Mouse (Mus musculus) spleen, embryonic (tissue): ENCODE results near the gene Slc2a13.

Experiments
- CTCF ChIA-PET: fragments of 350-600 bp; sonication (Branson Sonifier 250); formaldehyde crosslinking; loops from one replicate; lab custom pipeline; 2022; lab: Charles Lee

The Slc2a13 gene

GRCm38 (mm10) chr15:91377105-91377504, 196.0 kb downstream of the Slc2a13 start:
- CTCF ChIA-PET: no interaction called here

DNA sequence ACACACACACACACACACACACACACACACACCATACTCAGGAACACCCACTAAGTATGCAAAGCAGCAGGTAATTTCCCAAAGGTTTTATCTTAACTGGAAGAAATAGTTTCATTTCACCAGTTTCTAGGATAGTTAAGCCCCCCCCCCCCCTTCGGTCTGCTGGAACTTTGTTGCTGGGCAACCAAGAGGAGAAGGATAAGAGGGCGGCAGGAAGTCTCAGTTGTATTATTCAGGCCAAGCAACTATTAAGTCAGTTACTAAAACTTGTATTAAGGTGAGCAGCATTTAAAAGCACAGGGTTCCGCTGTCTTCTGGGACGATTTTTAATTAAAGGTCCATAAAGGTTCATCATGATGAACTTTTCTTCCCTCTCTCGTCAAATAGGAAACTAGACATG, 198.6 kb downstream of the Slc2a13 start:
- CTCF ChIA-PET: no interaction called here

DNA sequence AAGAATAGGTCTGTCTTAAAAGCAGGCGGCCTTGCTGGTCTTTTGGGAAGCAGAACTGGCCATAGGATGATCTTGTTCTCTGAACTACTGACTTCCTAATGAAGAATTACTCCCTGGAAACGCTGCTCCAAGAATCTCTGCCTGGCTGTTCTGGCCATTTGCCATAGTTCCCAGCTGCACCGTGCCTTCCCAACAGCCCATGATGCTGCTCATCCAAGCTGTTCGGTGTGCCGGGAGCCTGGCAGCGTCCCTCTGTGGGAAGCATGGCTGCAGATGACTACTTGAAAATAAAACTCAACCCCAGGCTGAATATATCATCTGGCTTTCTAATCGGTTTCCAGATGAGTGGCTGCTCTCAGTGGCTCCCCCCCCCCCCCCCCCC, 199.9 kb downstream of the Slc2a13 start:
- CTCF ChIA-PET: interaction anchor here (0.6 kb wide), 1 partner anchor 769 kb away, joined by 3 read pairs; no protein-coding TSS in a partner anchor

- CTCF ChIA-PET: no interaction called here
These were observed 200.4 kb downstream of the Slc2a13 start for GRCm38 (mm10) chr15:91372464-91373202.

GRCm38 (mm10) chr15:91371859-91372394, 201.1 kb downstream of the Slc2a13 start:
- CTCF ChIA-PET: no interaction called here

- CTCF ChIA-PET: no interaction called here
These were observed 203.2 kb downstream of the Slc2a13 start for GRCm38 (mm10) chr15:91369736-91370449.

DNA sequence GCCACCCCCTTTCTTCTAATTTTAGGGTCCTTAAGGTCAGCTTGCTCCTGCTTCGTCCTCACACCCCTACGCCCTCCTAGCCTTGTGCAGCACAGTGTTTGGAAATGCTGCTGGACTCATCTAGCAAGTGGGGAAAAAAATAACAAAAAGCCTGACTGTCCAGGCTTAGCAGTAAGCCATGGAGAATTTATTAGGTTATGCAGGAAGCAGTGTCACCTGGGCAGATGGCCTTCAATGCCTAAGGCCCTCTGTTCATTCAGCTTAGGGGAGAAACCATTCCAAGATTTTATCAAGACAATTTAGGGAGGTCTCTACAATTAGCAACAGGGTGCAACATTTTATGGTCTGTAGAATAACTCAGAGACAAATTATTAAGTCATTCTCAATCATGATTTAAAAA, 212.6 kb downstream of the Slc2a13 start:
- CTCF ChIA-PET: no interaction called here

DNA sequence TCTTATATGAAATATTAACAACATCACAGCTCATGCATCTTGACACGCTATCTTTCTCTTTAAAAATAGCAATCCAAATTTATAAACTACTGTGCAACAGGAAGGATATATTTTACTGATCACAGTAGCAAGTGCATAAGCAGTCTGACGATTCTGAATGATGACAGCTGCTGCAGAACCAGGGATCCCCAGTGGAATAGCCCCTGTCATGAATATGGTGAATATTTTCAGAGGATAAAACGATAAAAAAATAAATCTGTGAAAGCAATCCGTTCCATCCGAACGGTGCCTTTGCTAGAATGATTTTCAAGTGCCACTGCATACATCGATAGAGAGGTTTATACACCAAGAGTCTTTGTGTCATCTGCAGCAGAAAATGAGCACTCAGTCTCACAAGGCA, 222.1 kb downstream of the Slc2a13 start:
- CTCF ChIA-PET: no interaction called here

- CTCF ChIA-PET: no interaction called here
These were observed 234.7 kb downstream of the Slc2a13 start for GRCm38 (mm10) chr15:91338350-91338749.

- CTCF ChIA-PET: no interaction called here
These were observed 238.6 kb downstream of the Slc2a13 start for GRCm38 (mm10) chr15:91334416-91334900.

DNA sequence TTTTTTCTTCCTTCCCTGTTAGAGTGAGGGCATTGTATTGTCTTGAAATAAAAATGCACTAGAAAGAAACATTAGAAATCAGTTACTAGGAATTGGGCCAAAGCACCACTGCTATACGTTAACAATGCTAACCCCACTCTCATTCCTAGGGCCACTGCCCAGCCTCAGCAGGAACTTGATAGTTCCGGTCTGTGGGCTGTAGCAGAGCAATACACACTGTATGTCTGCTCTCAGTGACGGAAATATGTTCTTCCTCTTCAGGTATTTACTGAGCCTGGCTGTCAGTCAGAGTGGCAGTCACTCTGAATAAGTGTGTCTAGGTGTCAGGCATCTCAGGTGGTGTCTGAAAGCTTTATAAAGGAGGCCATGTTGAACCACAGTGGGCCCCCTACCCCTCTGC, 245.3 kb downstream of the Slc2a13 start:
- CTCF ChIA-PET: no interaction called here

- CTCF ChIA-PET: no interaction called here
These were observed 246.0 kb downstream of the Slc2a13 start for GRCm38 (mm10) chr15:91327023-91327422.

DNA sequence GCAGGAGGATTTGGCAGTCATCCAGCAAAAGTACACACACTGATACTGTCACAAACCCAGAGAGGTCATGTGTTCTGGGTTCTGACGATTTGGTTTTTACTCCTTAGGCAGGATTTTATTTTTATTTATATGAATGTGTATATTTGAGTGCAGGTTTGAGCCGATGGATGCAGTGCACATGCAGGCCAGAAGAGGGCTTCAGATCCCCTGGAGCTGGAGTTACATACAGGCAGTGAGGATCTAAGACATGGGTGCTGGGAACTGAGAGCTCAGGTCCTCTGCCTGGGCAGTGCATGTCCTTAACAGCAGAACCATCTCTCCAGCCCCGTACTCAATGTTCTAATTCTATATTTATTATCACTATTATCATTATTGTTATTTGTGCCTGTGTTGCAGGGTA, 253.7 kb downstream of the Slc2a13 start:
- CTCF ChIA-PET: no interaction called here

- CTCF ChIA-PET: no interaction called here
These were observed 256.1 kb downstream of the Slc2a13 start for GRCm38 (mm10) chr15:91316964-91317363.

- CTCF ChIA-PET: no interaction called here
These were observed 258.4 kb downstream of the Slc2a13 start for GRCm38 (mm10) chr15:91314402-91315318.

DNA sequence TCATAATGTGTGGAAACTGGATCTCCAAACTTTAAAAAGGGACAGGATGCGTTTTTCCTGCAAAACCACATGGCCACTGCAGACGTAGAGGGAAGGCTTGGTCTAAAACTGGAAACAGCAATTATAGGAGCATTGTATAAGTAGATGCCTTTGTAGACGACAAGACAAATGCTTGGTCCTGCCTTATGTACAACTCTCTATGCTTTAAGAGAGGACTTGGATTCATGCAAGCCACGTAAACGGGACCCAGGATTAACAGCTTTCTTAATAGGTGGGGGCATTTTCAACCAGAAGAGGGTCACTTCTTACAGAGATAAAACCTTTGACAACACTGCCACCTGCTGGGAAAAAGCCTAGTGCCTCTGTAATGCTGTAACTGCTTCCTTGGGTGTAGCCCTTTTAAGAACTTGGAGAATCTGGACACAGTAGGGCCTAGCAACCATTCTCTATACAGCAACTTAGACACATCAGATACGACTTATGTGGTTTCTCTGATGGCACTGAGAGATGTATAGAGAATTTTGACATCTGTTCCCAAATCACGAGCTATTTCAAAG, 268.7 kb downstream of the Slc2a13 start:
- CTCF ChIA-PET: no interaction called here

DNA sequence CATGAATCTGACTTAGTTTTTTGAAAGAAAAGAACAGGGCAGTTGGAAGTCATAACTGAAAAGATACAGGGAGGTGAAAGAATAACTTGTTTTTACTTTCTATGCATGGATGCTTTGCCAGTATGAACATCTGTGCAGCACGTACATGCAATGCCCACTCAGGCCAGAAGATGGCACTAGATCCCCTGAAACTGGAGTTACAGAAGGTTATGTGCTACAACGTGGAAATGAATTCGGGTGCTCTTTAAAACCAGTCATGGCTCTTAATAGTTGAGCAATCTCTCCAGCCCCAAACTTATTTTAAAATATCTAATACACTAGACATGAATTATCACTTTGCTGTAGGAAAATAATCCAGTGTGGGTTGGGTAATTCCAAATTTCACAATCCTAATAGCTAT, 271.7 kb downstream of the Slc2a13 start:
- CTCF ChIA-PET: no interaction called here

DNA sequence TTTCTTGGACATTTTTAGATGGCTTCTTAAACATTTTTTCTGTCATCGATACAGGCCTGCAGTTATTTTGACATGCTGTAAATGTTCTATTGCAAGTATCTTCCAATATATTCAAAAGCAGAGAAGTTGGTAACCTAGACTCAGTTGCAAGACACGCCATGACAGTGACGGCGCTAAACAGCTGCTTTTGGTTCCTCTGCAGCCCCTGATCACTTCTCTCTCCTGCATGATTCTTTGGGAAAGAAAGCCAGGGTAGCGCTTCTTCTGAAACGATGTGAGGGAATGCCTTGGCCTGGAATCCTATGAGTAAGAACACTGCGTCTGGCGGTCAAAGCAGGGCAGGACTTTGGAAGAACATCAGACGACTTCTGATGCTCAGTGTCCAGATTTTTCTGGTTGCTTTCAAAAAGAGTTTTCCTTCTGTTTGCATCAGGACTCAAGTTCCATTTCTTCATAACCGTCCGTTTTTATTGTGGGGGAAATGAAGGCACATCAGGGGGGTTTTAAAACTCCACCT, 273.7 kb downstream of the Slc2a13 start:
- CTCF ChIA-PET: no interaction called here

- CTCF ChIA-PET: no interaction called here
These were observed 289.6 kb downstream of the Slc2a13 start for GRCm38 (mm10) chr15:91283418-91283817.

GRCm38 (mm10) chr15:91282822-91283221, 290.2 kb downstream of the Slc2a13 start:
- CTCF ChIA-PET: no interaction called here

DNA sequence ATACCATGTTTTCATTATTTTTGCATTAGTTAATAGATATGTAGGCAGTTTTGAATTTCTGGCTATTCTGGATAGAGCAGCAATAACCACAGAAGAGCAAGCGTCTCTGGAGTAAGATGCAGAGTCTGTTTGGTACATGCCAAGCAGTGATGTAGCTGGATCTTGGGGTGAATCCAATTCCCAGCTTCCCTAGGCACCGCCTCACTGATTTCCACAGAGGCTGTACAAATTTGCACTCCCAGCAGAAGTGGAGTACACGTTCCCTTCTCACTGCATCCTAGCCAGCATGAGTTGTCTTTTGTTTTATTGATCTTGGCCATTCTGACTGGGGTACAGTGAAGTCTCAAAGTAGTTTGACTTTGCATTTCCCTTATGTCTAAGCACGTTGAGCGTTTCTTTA, 291.5 kb downstream of the Slc2a13 start:
- CTCF ChIA-PET: no interaction called here
